Mouse (Mus musculus): ENCODE data around the gene Ddx20. TPM values are rescaled to one million over a fixed set of nuclear protein-coding genes. Genes with fewer than 3 reads are reported as not detected.

The Ddx20 gene
- polyA plus RNA-seq, 1 experiment from 2014 or later = 37.2 TPM

- Histone ChIP-seq H3K9me3 (no peaks in the 10 kb centered on the region), H3K36me3 (no peaks in the 10 kb centered on the region), H3K4me3 (no peak overlapping the region), H3K4me1 (no peaks in the 10 kb centered on the region), H3K27me3 (ENCODE audit: insufficient read depth, poor library complexity, severe bottlenecking) (peaks cover 10% of the 10 kb centered on the region; the same call in 1 of the 2 replicates), H3K27ac (no peak overlapping the region)
- WGBS = 75% methylated on average over 5 of the region's 5 CpGs
- no peak for DNase-seq (ENCODE audit: low spot score)
Observed at GRCm38 (mm10) chr3:105643566-105643965, 43.8 kb downstream of the Ddx20 start.

- H3K36me3 ChIP-seq = no peaks in the 10 kb centered on the region
- 52% methylated on average over 1 of the region's 1 CpGs for WGBS
- peaks cover 10% of the 10 kb centered on the region; the same call in 1 of the 2 replicates for H3K27me3 ChIP-seq (ENCODE audit: insufficient read depth, poor library complexity, severe bottlenecking)
- no peaks in the 10 kb centered on the region for H3K9me3 ChIP-seq
- H3K4me1 ChIP-seq = no peaks in the 10 kb centered on the region
- DNase-seq (ENCODE audit: low spot score) = no peak
- H3K27ac ChIP-seq = no peak overlapping the region
- H3K4me3 ChIP-seq = no peak overlapping the region
Observed at GRCm38 (mm10) chr3:105642186-105642585, 45.2 kb downstream of the Ddx20 start.

- 96% methylated on average over 3 of the region's 3 CpGs for WGBS
- Histone ChIP-seq H3K36me3 (no peaks in the 10 kb centered on the region), H3K27me3 (ENCODE audit: insufficient read depth, poor library complexity, severe bottlenecking) (no peaks in the 10 kb centered on the region), H3K4me1 (peaks cover 4% of the 10 kb centered on the region; the same call in 1 of the 2 replicates), H3K27ac (no peak overlapping the region), H3K4me3 (no peak overlapping the region), H3K9me3 (no peaks in the 10 kb centered on the region)
- no peak for DNase-seq (ENCODE audit: low spot score)
Observed at GRCm38 (mm10) chr3:105633021-105633420, 54.4 kb downstream of the Ddx20 start.

- no peak overlapping the region for H3K4me3 ChIP-seq
- H3K27me3 ChIP-seq (ENCODE audit: insufficient read depth, poor library complexity, severe bottlenecking) = no peaks in the 10 kb centered on the region
- peaks cover 4% of the 10 kb centered on the region; the same call in 1 of the 2 replicates for H3K4me1 ChIP-seq
- no peaks in the 10 kb centered on the region for H3K36me3 ChIP-seq
- H3K9me3 ChIP-seq = no peaks in the 10 kb centered on the region
- no peak for DNase-seq (ENCODE audit: low spot score)
- no peak overlapping the region for H3K27ac ChIP-seq
- 48% methylated on average over 2 of the region's 2 CpGs for WGBS
Observed at GRCm38 (mm10) chr3:105632296-105632695, 55.1 kb downstream of the Ddx20 start.

Other genes with a start within 250 kb of the Ddx20 start
- 0.47 and 0.58 TPM in 2 replicates for gene Kcnd3, start 235.2 kb downstream of the Ddx20 start, polyA plus RNA-seq (2016; fragmentation: Nextera tagmentation; extraction: Ambion mirVana)
- gene Inka2, start 17.0 kb upstream of the Ddx20 start, polyA plus RNA-seq (2016; fragmentation: Nextera tagmentation; extraction: Ambion mirVana) = 1.5 and 2.4 TPM in 2 replicates
- gene Rap1a, start 113.8 kb upstream of the Ddx20 start, polyA plus RNA-seq (2016; fragmentation: Nextera tagmentation; extraction: Ambion mirVana) = 73.9 and 95.3 TPM in 2 replicates
- gene Adora3, start 183.3 kb upstream of the Ddx20 start, polyA plus RNA-seq (2016; fragmentation: Nextera tagmentation; extraction: Ambion mirVana) = not detected in 2 replicates
- 0.70 and 0.73 TPM in 2 replicates for gene Tmigd3, start 183.3 kb upstream of the Ddx20 start, polyA plus RNA-seq (2016; fragmentation: Nextera tagmentation; extraction: Ambion mirVana)
- 2.0 and 3.4 TPM in 2 replicates for gene I830077J02Rik, start 245.1 kb upstream of the Ddx20 start, polyA plus RNA-seq (2016; fragmentation: Nextera tagmentation; extraction: Ambion mirVana)